Mouse (Mus musculus) bone marrow, adult 2 months (tissue): ENCODE measurements around the gene Lbhd1. TPM values are rescaled to one million over a fixed set of nuclear protein-coding genes. Genes with fewer than 3 reads are reported as not detected.
"Not testable (repeated sequence)": the region's sequence is repeated elsewhere in the genome, so short reads cannot be mapped to it uniquely, and the experiment has no call there.

Experiments
- H3K27ac ChIP-seq: fragments of 200-500 bp; 2 replicates; pipeline ENCODE4 v1.5.1; 2012; ENCODE audit warnings: low read depth, mild to moderate bottlenecking, control low read depth, inconsistent platforms, low read length; ENCODE audit not compliant: control insufficient read depth, poor library complexity, insufficient read depth
- H3K4me1 ChIP-seq: fragments of 200-500 bp; 2 replicates; pipeline ENCODE4 v1.6.1; 2011; ENCODE audit warnings: low read length; ENCODE audit not compliant: control insufficient read depth, insufficient read depth
- H3K4me3 ChIP-seq: fragments of 200-500 bp; replicated peaks from 2 replicates; pipeline ENCODE3; 2011; ENCODE audit warnings: mild to moderate bottlenecking, low read depth, low read length, control low read depth; ENCODE audit not compliant: control insufficient read depth
- CTCF ChIP-seq: fragments of 200-500 bp; IDR thresholded peaks from 2 replicates; pipeline ENCODE4 v1.5.1; 2011; ENCODE audit warnings: low read length, control low read depth; ENCODE audit not compliant: control insufficient read depth, insufficient read depth
- POLR2A ChIP-seq: fragments of 200-500 bp; IDR thresholded peaks from 2 replicates; pipeline ENCODE4 v1.6.1; 2011; ENCODE audit warnings: low read depth, mild to moderate bottlenecking, control low read depth, low read length, borderline replicate concordance; ENCODE audit not compliant: control insufficient read depth
- WGBS: fragments of 180-500 bp; shearing (Covaris S2); methylation state at CpG from one replicate; pipeline ENCODE4 v1.1.7; 2018; 5-methylcytosine and 5-hydroxymethylcytosine counted together
- polyA plus RNA-seq: library from polyadenylated mRNA; stranded (reverse); fragments of >200 nt; gene quantifications from 2 replicates; pipeline ENCODE4 v1.2.4, GENCODE M21; 2011; ENCODE audit warnings: low replicate concordance; ENCODE audit not compliant: missing spikeins, insufficient read depth, insufficient read length

Gene Lbhd1
- polyA plus RNA-seq, 1 experiment: 2.1 TPM

- no peak overlapping the region for H3K4me3 ChIP-seq
- 81% methylated on average over 6 of the region's 6 CpGs for WGBS
- H3K27ac ChIP-seq: no peak overlapping the region
- TF ChIP-seq CTCF (no peak), POLR2A (no peak)
- no peaks in the 10 kb centered on the region for H3K4me1 ChIP-seq
Measured at GRCm38 (mm10) chr19:8864265-8864664, 19.3 kb upstream of the Lbhd1 start.

GRCm38 (mm10) chr19:8870381-8870780 is 13.2 kb upstream of the Lbhd1 start:
- not testable (repeated sequence) for H3K27ac ChIP-seq, H3K4me1 ChIP-seq, H3K4me3 ChIP-seq
- 67% methylated on average over 3 of the region's 3 CpGs for WGBS

GRCm38 (mm10) chr19:8870838-8871237 is 12.7 kb upstream of the Lbhd1 start:
- 20% methylated on average over 9 of the region's 9 CpGs for WGBS
- Histone ChIP-seq H3K4me1 (no peaks in the 10 kb centered on the region; the same call in 1 of the 2 replicates), H3K4me3 (peak overlapping the region; percentile 89), H3K27ac (peak overlapping the region; percentile 42)
- TF ChIP-seq POLR2A: no peak
- TF ChIP-seq CTCF: no peak

GRCm38 (mm10) chr19:8871267-8872186 is 12.0 kb upstream of the Lbhd1 start, which contains the start of gene Ubxn1:
Ubxn1 (plus strand) TSS chr19:8871496.
- H3K4me1 ChIP-seq: no peaks in the 10 kb centered on the region; the same call in 1 of the 2 replicates
- under 1% methylated on average over 59 of the region's 59 CpGs for WGBS
- TF ChIP-seq POLR2A (peak; percentile 69), CTCF (no peak)
- H3K4me3 ChIP-seq: peak within 1 kb of the TSS; percentile 89
- peak within 1 kb of the TSS; percentile 80 for H3K27ac ChIP-seq

GRCm38 (mm10) chr19:8872266-8872840 is 11.2 kb upstream of the Lbhd1 start:
- no peaks in the 10 kb centered on the region; the same call in 1 of the 2 replicates for H3K4me1 ChIP-seq
- H3K27ac ChIP-seq: no peak overlapping the region
- H3K4me3 ChIP-seq: peak overlapping the region; percentile 29
- TF ChIP-seq CTCF (no peak), POLR2A (no peak)
- 70% methylated on average over 10 of the region's 10 CpGs for WGBS

GRCm38 (mm10) chr19:8875031-8875430 is 8.5 kb upstream of the Lbhd1 start:
- H3K4me1 ChIP-seq: no peaks in the 10 kb centered on the region; the same call in 1 of the 2 replicates
- 89% methylated on average over 7 of the region's 7 CpGs for WGBS
- H3K4me3 ChIP-seq: no peak overlapping the region
- H3K27ac ChIP-seq: no peak overlapping the region
- no peak for TF ChIP-seq POLR2A
- no peak for TF ChIP-seq CTCF

GRCm38 (mm10) chr19:8880311-8881033 is 3.1 kb upstream of the Lbhd1 start, which contains the start of gene Uqcc3:
Uqcc3 (minus strand) TSS chr19:8880923.
- Histone ChIP-seq H3K4me3 (peak within 1 kb of the TSS; percentile 92), H3K4me1 (no peaks in the 10 kb centered on the region; the same call in 1 of the 2 replicates), H3K27ac (peak within 1 kb of the TSS; percentile 79)
- under 1% methylated on average over 42 of the region's 42 CpGs for WGBS
- no peak; the same call in 1 of the 2 replicates for TF ChIP-seq CTCF
- peak; percentile 64 for TF ChIP-seq POLR2A

- 3% methylated on average over 3 of the region's 3 CpGs for WGBS
- Histone ChIP-seq H3K27ac (no peak overlapping the region), H3K4me1 (no peaks in the 10 kb centered on the region; the same call in 1 of the 2 replicates), H3K4me3 (peak overlapping the region; percentile 46)
- TF ChIP-seq CTCF: no peak
- TF ChIP-seq POLR2A: no peak
Measured at GRCm38 (mm10) chr19:8881034-8881392, 2.5 kb upstream of the Lbhd1 start.
